Mouse (Mus musculus): ENCODE data around the gene Il4ra. TPM values are rescaled to one million over a fixed set of nuclear protein-coding genes. Genes with fewer than 3 reads are reported as not detected.

Il4ra gene
- polyA plus RNA-seq (2017; shearing (Covaris generic)): 10 to 100 TPM; 67.8 to 77.8 TPM

GRCm38 (mm10) chr7:125551766-125552709 is at the start of gene Il4ra:
Il4ra (plus strand) TSS chr7:125552120.
- peak; percentile 79 for ATAC-seq

- ATAC-seq: no peak
Observed at GRCm38 (mm10) chr7:125503374-125504092, 48.4 kb upstream of the Il4ra start.

- no peak for ATAC-seq
Observed at GRCm38 (mm10) chr7:125504618-125505017, 47.3 kb upstream of the Il4ra start.

- no peak for ATAC-seq
Observed at GRCm38 (mm10) chr7:125505568-125505967, 46.4 kb upstream of the Il4ra start.

- ATAC-seq: peak; percentile 13
Observed at GRCm38 (mm10) chr7:125507279-125507678, 44.6 kb upstream of the Il4ra start.

- peak; percentile 56 for ATAC-seq
Observed at GRCm38 (mm10) chr7:125511432-125511831, 40.5 kb upstream of the Il4ra start.

- ATAC-seq: peak; percentile 34
Observed at GRCm38 (mm10) chr7:125511852-125512251, 40.1 kb upstream of the Il4ra start.

- no peak for ATAC-seq
Observed at GRCm38 (mm10) chr7:125515081-125515853, 36.7 kb upstream of the Il4ra start.

- no peak for ATAC-seq
Observed at GRCm38 (mm10) chr7:125516723-125517122, 35.2 kb upstream of the Il4ra start.

GRCm38 (mm10) chr7:125517470-125517869 is 34.5 kb upstream of the Il4ra start:
- ATAC-seq: no peak

- ATAC-seq: no peak
Observed at GRCm38 (mm10) chr7:125519715-125520114, 32.2 kb upstream of the Il4ra start.

GRCm38 (mm10) chr7:125523051-125523450 is 28.9 kb upstream of the Il4ra start:
- ATAC-seq: no peak

GRCm38 (mm10) chr7:125527186-125527585 is 24.7 kb upstream of the Il4ra start:
- no peak for ATAC-seq

- ATAC-seq: no peak
Observed at GRCm38 (mm10) chr7:125527901-125528580, 23.9 kb upstream of the Il4ra start.

- no peak for ATAC-seq
Observed at GRCm38 (mm10) chr7:125539351-125539750, 12.6 kb upstream of the Il4ra start.

- ATAC-seq: no peak
Observed at GRCm38 (mm10) chr7:125541026-125541425, 10.9 kb upstream of the Il4ra start.

- no peak for ATAC-seq
Observed at GRCm38 (mm10) chr7:125541821-125542220, 10.1 kb upstream of the Il4ra start.

- ATAC-seq: no peak
Observed at GRCm38 (mm10) chr7:125542335-125543050, 9.4 kb upstream of the Il4ra start.

- ATAC-seq: no peak
Observed at GRCm38 (mm10) chr7:125543497-125543896, 8.4 kb upstream of the Il4ra start.

GRCm38 (mm10) chr7:125545331-125545730 is 6.6 kb upstream of the Il4ra start:
- no peak for ATAC-seq

GRCm38 (mm10) chr7:125546727-125547126 is 5.2 kb upstream of the Il4ra start:
- no peak for ATAC-seq
